Mouse (Mus musculus): ENCODE measurements at regions not wholly inside any gene's neighbourhood (a gene's known extent, or its start where the extent isn't known, plus 50 kb on each side); places are given as distances from the start of the nearest gene placed in this dataset.

- no peaks in the 10 kb centered on the region for H3K9me3 ChIP-seq (ENCODE audit: control insufficient read depth, low read length)
- no peak overlapping the region for H3K4me3 ChIP-seq (ENCODE audit: low read depth, low read length)
- 61% methylated on average over 5 of the region's 5 CpGs for WGBS
- H3K4me2 ChIP-seq: no peak overlapping the region
- no peak for ATAC-seq (replicated peaks; ENCODE audit: low FRiP score)
- no peaks in the 10 kb centered on the region for H3K27me3 ChIP-seq (replicated peaks; ENCODE audit: control insufficient read depth, insufficient read depth, low read length)
- H3K36me3 ChIP-seq (ENCODE audit: control insufficient read depth, insufficient read depth, low read length): no peaks in the 10 kb centered on the region
- H3K9ac ChIP-seq (ENCODE audit: low read depth, low read length): no peak overlapping the region
- H3K4me1 ChIP-seq (replicated peaks; ENCODE audit: control insufficient read depth, insufficient read depth, low read length): no peaks in the 10 kb centered on the region
- DNase-seq (ENCODE audit: low spot score): no peak
- H3K27ac ChIP-seq (ENCODE audit: low read depth, low read length): no peak overlapping the region
Measured at GRCm38 (mm10) chr2:168352626-168353025, 71.1 kb upstream of the Kcng1 start.

- Histone ChIP-seq H3K9me3 (ENCODE audit: control insufficient read depth, low read length) (no peaks in the 10 kb centered on the region), H3K27me3 (replicated peaks; ENCODE audit: control insufficient read depth, insufficient read depth, low read length) (no peaks in the 10 kb centered on the region), H3K36me3 (ENCODE audit: control insufficient read depth, insufficient read depth, low read length) (no peaks in the 10 kb centered on the region), H3K4me3 (ENCODE audit: low read depth, low read length) (no peak overlapping the region), H3K9ac (ENCODE audit: low read depth, low read length) (no peak overlapping the region), H3K27ac (ENCODE audit: low read depth, low read length) (no peak overlapping the region), H3K4me2 (no peak overlapping the region), H3K4me1 (replicated peaks; ENCODE audit: control insufficient read depth, insufficient read depth, low read length) (no peaks in the 10 kb centered on the region)
- ATAC-seq (replicated peaks; ENCODE audit: low FRiP score) (no peak), DNase-seq (ENCODE audit: low spot score) (no peak)
- 40% methylated on average over 3 of the region's 3 CpGs for WGBS
Measured at GRCm38 (mm10) chr2:168352194-168352593, 70.7 kb upstream of the Kcng1 start.

GRCm38 (mm10) chr2:168345384-168345783 is 63.8 kb upstream of the Kcng1 start:
- 75% methylated on average over 5 of the region's 5 CpGs for WGBS
- Histone ChIP-seq H3K36me3 (ENCODE audit: control insufficient read depth, insufficient read depth, low read length) (no peaks in the 10 kb centered on the region), H3K4me1 (replicated peaks; ENCODE audit: control insufficient read depth, insufficient read depth, low read length) (no peaks in the 10 kb centered on the region), H3K27me3 (replicated peaks; ENCODE audit: control insufficient read depth, insufficient read depth, low read length) (no peaks in the 10 kb centered on the region), H3K4me2 (no peak overlapping the region), H3K9me3 (ENCODE audit: control insufficient read depth, low read length) (no peaks in the 10 kb centered on the region), H3K4me3 (ENCODE audit: low read depth, low read length) (no peak overlapping the region), H3K27ac (ENCODE audit: low read depth, low read length) (no peak overlapping the region), H3K9ac (ENCODE audit: low read depth, low read length) (no peak overlapping the region)
- ATAC-seq (replicated peaks; ENCODE audit: low FRiP score) (no peak), DNase-seq (ENCODE audit: low spot score) (no peak)

- ATAC-seq (replicated peaks; ENCODE audit: low FRiP score) (no peak), DNase-seq (ENCODE audit: low spot score) (no peak)
- Histone ChIP-seq H3K27ac (ENCODE audit: low read depth, low read length) (no peak overlapping the region), H3K4me3 (ENCODE audit: low read depth, low read length) (no peak overlapping the region), H3K9ac (ENCODE audit: low read depth, low read length) (no peak overlapping the region), H3K4me2 (no peak overlapping the region), H3K4me1 (replicated peaks; ENCODE audit: control insufficient read depth, insufficient read depth, low read length) (no peaks in the 10 kb centered on the region), H3K9me3 (ENCODE audit: control insufficient read depth, low read length) (no peaks in the 10 kb centered on the region), H3K36me3 (ENCODE audit: control insufficient read depth, insufficient read depth, low read length) (no peaks in the 10 kb centered on the region), H3K27me3 (replicated peaks; ENCODE audit: control insufficient read depth, insufficient read depth, low read length) (no peaks in the 10 kb centered on the region)
- 45% methylated on average over 7 of the region's 7 CpGs for WGBS
Measured at GRCm38 (mm10) chr2:168343705-168344104, 62.2 kb upstream of the Kcng1 start.

GRCm38 (mm10) chr2:168338819-168339218 is 57.3 kb upstream of the Kcng1 start:
- Histone ChIP-seq H3K27ac (ENCODE audit: low read depth, low read length) (no peak overlapping the region), H3K4me2 (no peak overlapping the region), H3K4me3 (ENCODE audit: low read depth, low read length) (no peak overlapping the region), H3K27me3 (replicated peaks; ENCODE audit: control insufficient read depth, insufficient read depth, low read length) (no peaks in the 10 kb centered on the region), H3K36me3 (ENCODE audit: control insufficient read depth, insufficient read depth, low read length) (no peaks in the 10 kb centered on the region), H3K9me3 (ENCODE audit: control insufficient read depth, low read length) (no peaks in the 10 kb centered on the region), H3K9ac (ENCODE audit: low read depth, low read length) (no peak overlapping the region), H3K4me1 (replicated peaks; ENCODE audit: control insufficient read depth, insufficient read depth, low read length) (no peaks in the 10 kb centered on the region)
- ATAC-seq (replicated peaks; ENCODE audit: low FRiP score) (no peak), DNase-seq (ENCODE audit: low spot score) (no peak)
- WGBS: 81% methylated on average over 6 of the region's 6 CpGs

- Histone ChIP-seq H3K4me3 (ENCODE audit: low read depth, low read length) (no peak overlapping the region), H3K36me3 (ENCODE audit: control insufficient read depth, insufficient read depth, low read length) (no peaks in the 10 kb centered on the region), H3K4me1 (replicated peaks; ENCODE audit: control insufficient read depth, insufficient read depth, low read length) (no peaks in the 10 kb centered on the region), H3K9ac (ENCODE audit: low read depth, low read length) (no peak overlapping the region), H3K27ac (ENCODE audit: low read depth, low read length) (no peak overlapping the region), H3K27me3 (replicated peaks; ENCODE audit: control insufficient read depth, insufficient read depth, low read length) (no peaks in the 10 kb centered on the region), H3K9me3 (ENCODE audit: control insufficient read depth, low read length) (no peaks in the 10 kb centered on the region), H3K4me2 (no peak overlapping the region)
- ATAC-seq (replicated peaks; ENCODE audit: low FRiP score) (no peak), DNase-seq (ENCODE audit: low spot score) (no peak)
- 78% methylated on average over 4 of the region's 4 CpGs for WGBS
Measured at GRCm38 (mm10) chr2:168338382-168338781, 56.8 kb upstream of the Kcng1 start.

GRCm38 (mm10) chr2:168337611-168338010 is 56.1 kb upstream of the Kcng1 start:
- Histone ChIP-seq H3K27ac (ENCODE audit: low read depth, low read length) (no peak overlapping the region), H3K27me3 (replicated peaks; ENCODE audit: control insufficient read depth, insufficient read depth, low read length) (no peaks in the 10 kb centered on the region), H3K4me2 (no peak overlapping the region), H3K9me3 (ENCODE audit: control insufficient read depth, low read length) (no peaks in the 10 kb centered on the region), H3K4me1 (replicated peaks; ENCODE audit: control insufficient read depth, insufficient read depth, low read length) (no peaks in the 10 kb centered on the region), H3K36me3 (ENCODE audit: control insufficient read depth, insufficient read depth, low read length) (no peaks in the 10 kb centered on the region), H3K4me3 (ENCODE audit: low read depth, low read length) (no peak overlapping the region), H3K9ac (ENCODE audit: low read depth, low read length) (no peak overlapping the region)
- ATAC-seq (replicated peaks; ENCODE audit: low FRiP score) (no peak), DNase-seq (ENCODE audit: low spot score) (no peak)
- 76% methylated on average over 3 of the region's 3 CpGs for WGBS

- H3K27me3 ChIP-seq (replicated peaks; ENCODE audit: control insufficient read depth, insufficient read depth, low read length): no peaks in the 10 kb centered on the region
- no peak for ATAC-seq (replicated peaks; ENCODE audit: low FRiP score)
- WGBS: 79% methylated on average over 11 of the region's 11 CpGs
Measured at GRCm38 (mm10) chr2:168335739-168336385, 54.3 kb upstream of the Kcng1 start.

GRCm38 (mm10) chr2:168334241-168334588 is 52.7 kb upstream of the Kcng1 start:
- ATAC-seq (replicated peaks; ENCODE audit: low FRiP score) (no peak), DNase-seq (ENCODE audit: low spot score) (no peak)
- no peak overlapping the region for H3K9ac ChIP-seq (ENCODE audit: low read depth, low read length)
- no peak overlapping the region for H3K27ac ChIP-seq (ENCODE audit: low read depth, low read length)
- H3K36me3 ChIP-seq (ENCODE audit: control insufficient read depth, insufficient read depth, low read length): no peaks in the 10 kb centered on the region
- H3K4me3 ChIP-seq (ENCODE audit: low read depth, low read length): no peak overlapping the region
- no peak overlapping the region for H3K4me2 ChIP-seq
- no peaks in the 10 kb centered on the region for H3K9me3 ChIP-seq (ENCODE audit: control insufficient read depth, low read length)
- H3K27me3 ChIP-seq (replicated peaks; ENCODE audit: control insufficient read depth, insufficient read depth, low read length): no peaks in the 10 kb centered on the region
- WGBS: 56% methylated on average over 9 of the region's 9 CpGs
- H3K4me1 ChIP-seq (replicated peaks; ENCODE audit: control insufficient read depth, insufficient read depth, low read length): no peaks in the 10 kb centered on the region

More at GRCm38 (mm10) chr2:168335739-168336385, 54.3 kb upstream of the Kcng1 start:
- Histone ChIP-seq H3K9ac (ENCODE audit: low read depth, low read length) (no peak overlapping the region), H3K4me1 (replicated peaks; ENCODE audit: control insufficient read depth, insufficient read depth, low read length) (no peaks in the 10 kb centered on the region), H3K36me3 (ENCODE audit: control insufficient read depth, insufficient read depth, low read length) (no peaks in the 10 kb centered on the region), H3K4me2 (no peak overlapping the region), H3K4me3 (ENCODE audit: low read depth, low read length) (no peak overlapping the region), H3K9me3 (ENCODE audit: control insufficient read depth, low read length) (no peaks in the 10 kb centered on the region), H3K27ac (ENCODE audit: low read depth, low read length) (no peak overlapping the region)
- no peak for DNase-seq (ENCODE audit: low spot score)

Data from liver, embryonic 11.5 days (tissue).